Mouse (Mus musculus): ENCODE measurements around the gene Clec12a. TPM values are rescaled to one million over a fixed set of nuclear protein-coding genes. Genes with fewer than 3 reads are reported as not detected.

Clec12a gene
- polyA plus RNA-seq, 1 experiment: not detected

DNA sequence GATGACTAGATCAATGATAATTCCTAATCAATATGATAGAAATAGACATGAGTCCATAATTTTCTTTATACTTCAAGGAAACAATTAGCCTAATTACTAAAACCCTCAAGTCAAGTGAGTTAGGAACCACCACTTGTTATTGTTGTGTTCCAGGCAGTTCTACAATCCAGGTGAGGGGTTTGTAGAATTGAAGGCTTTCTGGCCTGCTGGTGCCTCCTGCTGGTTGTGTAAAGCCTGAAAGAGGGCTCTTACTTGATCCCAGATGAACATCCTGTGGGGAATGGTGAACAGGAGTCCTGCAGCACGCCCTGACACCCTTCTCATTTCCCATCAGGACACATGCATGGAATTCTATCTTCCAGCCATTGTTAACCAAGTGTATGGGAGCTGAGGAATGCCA, 24.1 kb upstream of the Clec12a start:
- Histone ChIP-seq H3K9ac (ENCODE audit: low read depth, poor library complexity, severe bottlenecking) (no peak overlapping the region), H3K36me3 (ENCODE audit: control insufficient read depth, insufficient read depth, low read length, poor library complexity, severe bottlenecking) (no peaks in the 10 kb centered on the region), H3K27me3 (ENCODE audit: control insufficient read depth, insufficient read depth, low read length, poor library complexity, severe bottlenecking) (no peaks in the 10 kb centered on the region), H3K27ac (ENCODE audit: insufficient read depth, low read length) (no peak overlapping the region), H3K4me3 (ENCODE audit: low read depth, low read length) (no peak overlapping the region), H3K4me1 (ENCODE audit: control insufficient read depth, insufficient read depth, low read length) (no peaks in the 10 kb centered on the region), H3K9me3 (replicated peaks; ENCODE audit: control insufficient read depth, insufficient read depth, low read length, poor library complexity, severe bottlenecking) (no peaks in the 10 kb centered on the region)
- TF ChIP-seq EP300 (IDR thresholded peaks at IDR 0.05; ENCODE audit: insufficient read depth, low read depth, low read length) (no peak), POLR2A (IDR thresholded peaks at IDR 0.05; ENCODE audit: insufficient read depth, low read length) (no peak), CTCF (IDR thresholded peaks at IDR 0.05; ENCODE audit: low read depth, low read length) (no peak)

DNA sequence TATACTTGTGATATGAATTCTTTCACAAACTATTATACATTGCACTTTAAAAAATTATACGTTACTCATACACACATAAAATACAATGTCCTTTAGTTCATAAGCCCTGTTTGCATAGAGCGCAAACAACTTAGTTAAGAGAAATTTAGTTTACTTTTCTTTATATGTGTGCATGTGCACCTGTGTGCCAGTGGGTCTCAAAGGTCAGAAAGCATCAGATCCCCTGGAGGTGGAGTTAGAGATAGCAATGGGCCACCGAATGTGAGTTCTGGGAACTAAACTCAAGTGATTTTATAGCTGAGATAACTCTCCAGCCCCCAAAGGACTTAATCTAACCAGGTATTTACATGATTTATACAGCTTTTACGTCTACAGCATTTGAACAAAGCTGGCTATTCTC, 23.2 kb upstream of the Clec12a start:
- Histone ChIP-seq H3K27ac (ENCODE audit: insufficient read depth, low read length) (no peak overlapping the region), H3K9ac (ENCODE audit: low read depth, poor library complexity, severe bottlenecking) (no peak overlapping the region), H3K9me3 (replicated peaks; ENCODE audit: control insufficient read depth, insufficient read depth, low read length, poor library complexity, severe bottlenecking) (no peaks in the 10 kb centered on the region), H3K27me3 (ENCODE audit: control insufficient read depth, insufficient read depth, low read length, poor library complexity, severe bottlenecking) (no peaks in the 10 kb centered on the region), H3K4me3 (ENCODE audit: low read depth, low read length) (no peak overlapping the region), H3K36me3 (ENCODE audit: control insufficient read depth, insufficient read depth, low read length, poor library complexity, severe bottlenecking) (no peaks in the 10 kb centered on the region), H3K4me1 (ENCODE audit: control insufficient read depth, insufficient read depth, low read length) (no peaks in the 10 kb centered on the region)
- TF ChIP-seq POLR2A (IDR thresholded peaks at IDR 0.05; ENCODE audit: insufficient read depth, low read length) (no peak), CTCF (IDR thresholded peaks at IDR 0.05; ENCODE audit: low read depth, low read length) (no peak), EP300 (IDR thresholded peaks at IDR 0.05; ENCODE audit: insufficient read depth, low read depth, low read length) (no peak)

DNA sequence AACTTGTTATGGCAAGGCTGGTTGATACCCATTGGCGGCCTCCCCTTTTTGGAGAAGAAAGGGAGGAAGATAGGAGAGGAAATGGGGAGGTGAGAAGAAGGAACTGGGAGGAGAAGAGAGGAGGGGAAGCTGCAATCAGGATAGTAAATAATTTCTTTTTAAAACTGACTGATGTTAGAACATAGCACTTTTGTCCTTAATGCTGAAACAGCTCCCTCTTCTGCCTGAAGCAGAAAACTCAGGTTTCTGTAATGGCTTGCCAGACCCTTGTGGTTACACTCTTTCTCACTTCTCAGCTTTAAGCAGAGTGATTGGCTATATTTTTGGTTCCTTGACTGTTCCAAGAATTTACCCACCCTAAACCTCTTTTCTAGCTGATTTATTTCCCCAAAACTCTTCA, 16.5 kb upstream of the Clec12a start:
- no peak for TF ChIP-seq CTCF (IDR thresholded peaks at IDR 0.05; ENCODE audit: low read depth, low read length)
- TF ChIP-seq POLR2A (IDR thresholded peaks at IDR 0.05; ENCODE audit: insufficient read depth, low read length): no peak
- TF ChIP-seq EP300 (IDR thresholded peaks at IDR 0.05; ENCODE audit: insufficient read depth, low read depth, low read length): no peak
- H3K36me3 ChIP-seq (ENCODE audit: control insufficient read depth, insufficient read depth, low read length, poor library complexity, severe bottlenecking): no peaks in the 10 kb centered on the region
- 0 out of 2 replicates have a peak, but pooled peaks cover 1% of the 10 kb centered on the region for H3K27me3 ChIP-seq (ENCODE audit: control insufficient read depth, insufficient read depth, low read length, poor library complexity, severe bottlenecking)
- no peaks in the 10 kb centered on the region for H3K9me3 ChIP-seq (replicated peaks; ENCODE audit: control insufficient read depth, insufficient read depth, low read length, poor library complexity, severe bottlenecking)
- H3K4me3 ChIP-seq (ENCODE audit: low read depth, low read length): no peak overlapping the region
- H3K9ac ChIP-seq (ENCODE audit: low read depth, poor library complexity, severe bottlenecking): no peak overlapping the region
- no peak overlapping the region for H3K27ac ChIP-seq (ENCODE audit: insufficient read depth, low read length)
- no peaks in the 10 kb centered on the region for H3K4me1 ChIP-seq (ENCODE audit: control insufficient read depth, insufficient read depth, low read length)

DNA sequence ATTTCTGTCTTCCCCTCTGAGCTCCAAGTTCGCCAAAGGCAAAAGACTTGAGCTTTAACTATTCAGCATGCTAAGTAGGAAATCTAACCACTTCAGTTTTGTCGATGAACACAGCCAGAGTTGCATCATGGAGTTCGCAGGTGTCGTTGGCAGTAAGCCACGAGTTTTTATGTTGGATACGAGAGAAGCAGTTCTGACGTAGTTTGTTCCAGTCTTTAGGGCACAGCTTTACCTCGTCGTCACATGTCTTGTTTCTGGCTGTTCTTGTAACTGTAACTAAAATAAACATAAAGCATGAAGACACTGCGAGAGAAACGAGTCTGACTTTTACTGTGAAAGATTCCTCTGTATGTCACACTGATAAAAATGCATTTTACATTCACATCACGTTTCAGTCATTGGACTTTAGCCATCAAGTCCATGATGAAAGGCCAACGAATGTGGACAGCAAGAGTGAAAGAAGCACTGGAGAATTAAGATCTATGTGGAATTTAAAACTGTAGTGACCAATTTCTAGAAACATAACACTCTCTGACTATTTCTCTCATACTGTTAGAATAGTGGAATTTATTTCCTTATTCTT, 15.8 kb upstream of the Clec12a start:
- Histone ChIP-seq H3K27me3 (ENCODE audit: control insufficient read depth, insufficient read depth, low read length, poor library complexity, severe bottlenecking) (0 out of 2 replicates have a peak, but pooled peaks cover 1% of the 10 kb centered on the region), H3K36me3 (ENCODE audit: control insufficient read depth, insufficient read depth, low read length, poor library complexity, severe bottlenecking) (no peaks in the 10 kb centered on the region), H3K9ac (ENCODE audit: low read depth, poor library complexity, severe bottlenecking) (no peak overlapping the region), H3K27ac (ENCODE audit: insufficient read depth, low read length) (no peak overlapping the region), H3K9me3 (replicated peaks; ENCODE audit: control insufficient read depth, insufficient read depth, low read length, poor library complexity, severe bottlenecking) (no peaks in the 10 kb centered on the region), H3K4me3 (ENCODE audit: low read depth, low read length) (no peak overlapping the region), H3K4me1 (ENCODE audit: control insufficient read depth, insufficient read depth, low read length) (no peaks in the 10 kb centered on the region)
- TF ChIP-seq POLR2A (IDR thresholded peaks at IDR 0.05; ENCODE audit: insufficient read depth, low read length): no peak
- TF ChIP-seq CTCF (IDR thresholded peaks at IDR 0.05; ENCODE audit: low read depth, low read length): no peak
- TF ChIP-seq EP300 (IDR thresholded peaks at IDR 0.05; ENCODE audit: insufficient read depth, low read depth, low read length): no peak

DNA sequence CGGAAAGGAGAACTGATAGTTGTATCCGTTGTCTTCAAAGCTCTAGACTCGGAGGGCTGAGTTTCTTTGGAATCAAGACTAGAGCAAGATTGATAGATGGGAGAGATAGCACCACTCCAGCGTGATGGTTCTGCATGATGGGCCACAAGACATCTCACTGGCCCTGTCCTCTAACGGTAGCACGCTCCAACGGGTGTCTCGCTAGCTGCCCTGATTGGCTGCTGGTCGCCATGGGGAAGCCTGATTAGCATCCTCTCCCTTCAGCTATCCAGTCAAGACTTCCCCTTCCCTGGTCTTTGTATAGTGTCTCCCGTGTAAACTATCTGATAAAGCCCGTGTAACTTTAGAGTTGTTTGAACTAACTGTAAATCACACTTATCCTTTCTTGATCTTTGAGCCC, 10.9 kb upstream of the Clec12a start, which contains the start of gene 4922502D21Rik:
4922502D21Rik (minus strand) TSS at position 187 of the 400 bp plus-strand sequence.
- TF ChIP-seq EP300 (IDR thresholded peaks at IDR 0.05; ENCODE audit: insufficient read depth, low read depth, low read length) (no peak), POLR2A (IDR thresholded peaks at IDR 0.05; ENCODE audit: insufficient read depth, low read length) (no peak), CTCF (IDR thresholded peaks at IDR 0.05; ENCODE audit: low read depth, low read length) (no peak)
- Histone ChIP-seq H3K9ac (ENCODE audit: low read depth, poor library complexity, severe bottlenecking) (no peak within 1 kb of the TSS), H3K4me3 (ENCODE audit: low read depth, low read length) (no peak within 1 kb of the TSS), H3K36me3 (ENCODE audit: control insufficient read depth, insufficient read depth, low read length, poor library complexity, severe bottlenecking) (no peaks in the 10 kb centered on the region), H3K9me3 (replicated peaks; ENCODE audit: control insufficient read depth, insufficient read depth, low read length, poor library complexity, severe bottlenecking) (no peaks in the 10 kb centered on the region), H3K27ac (ENCODE audit: insufficient read depth, low read length) (no peak within 1 kb of the TSS), H3K27me3 (ENCODE audit: control insufficient read depth, insufficient read depth, low read length, poor library complexity, severe bottlenecking) (0 out of 2 replicates have a peak, but pooled peaks cover 1% of the 10 kb centered on the region), H3K4me1 (ENCODE audit: control insufficient read depth, insufficient read depth, low read length) (no peaks in the 10 kb centered on the region)

DNA sequence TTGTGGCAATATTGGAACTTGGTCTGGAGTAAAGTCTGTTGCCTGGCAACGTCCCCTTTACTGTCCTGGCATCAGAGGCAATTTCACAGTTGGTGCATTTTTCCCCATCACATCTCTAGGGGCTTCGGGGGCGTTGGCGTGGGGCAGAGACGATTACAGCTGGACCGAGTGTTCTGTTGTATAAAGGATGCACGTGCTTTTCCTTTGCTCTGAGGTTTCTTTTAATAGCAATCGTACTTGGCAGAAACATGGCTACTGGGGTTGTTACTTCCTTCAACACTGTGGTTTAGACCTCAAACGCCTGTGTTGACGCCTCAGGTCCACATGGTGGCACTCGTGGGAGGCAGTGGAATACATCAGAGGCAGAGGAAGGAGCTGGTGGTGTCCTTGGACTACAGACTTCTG, 8.8 kb upstream of the Clec12a start:
- TF ChIP-seq EP300 (IDR thresholded peaks at IDR 0.05; ENCODE audit: insufficient read depth, low read depth, low read length) (no peak), POLR2A (IDR thresholded peaks at IDR 0.05; ENCODE audit: insufficient read depth, low read length) (no peak), CTCF (IDR thresholded peaks at IDR 0.05; ENCODE audit: low read depth, low read length) (peak; percentile 80)
- Histone ChIP-seq H3K27ac (ENCODE audit: insufficient read depth, low read length) (no peak overlapping the region), H3K36me3 (ENCODE audit: control insufficient read depth, insufficient read depth, low read length, poor library complexity, severe bottlenecking) (no peaks in the 10 kb centered on the region)

More for the DNA sequence above, 8.8 kb upstream of the Clec12a start:
- no peaks in the 10 kb centered on the region for H3K27me3 ChIP-seq (ENCODE audit: control insufficient read depth, insufficient read depth, low read length, poor library complexity, severe bottlenecking)
- no peak overlapping the region for H3K9ac ChIP-seq (ENCODE audit: low read depth, poor library complexity, severe bottlenecking)
- no peaks in the 10 kb centered on the region for H3K4me1 ChIP-seq (ENCODE audit: control insufficient read depth, insufficient read depth, low read length)
- H3K4me3 ChIP-seq (ENCODE audit: low read depth, low read length): no peak overlapping the region
- H3K9me3 ChIP-seq (replicated peaks; ENCODE audit: control insufficient read depth, insufficient read depth, low read length, poor library complexity, severe bottlenecking): no peaks in the 10 kb centered on the region
